Mouse (Mus musculus) 416B (cell line): ENCODE measurements around the gene Fancc.
"Not testable (repeated sequence)": the region's sequence is repeated elsewhere in the genome, so short reads cannot be mapped to it uniquely, and the experiment has no call there.

ENCODE experiments used
- DNase-seq: peaks from one replicate; pipeline ENCODE4 v3.0.0; 2011; ENCODE audit warnings: low read depth

Gene Fancc

DNA sequence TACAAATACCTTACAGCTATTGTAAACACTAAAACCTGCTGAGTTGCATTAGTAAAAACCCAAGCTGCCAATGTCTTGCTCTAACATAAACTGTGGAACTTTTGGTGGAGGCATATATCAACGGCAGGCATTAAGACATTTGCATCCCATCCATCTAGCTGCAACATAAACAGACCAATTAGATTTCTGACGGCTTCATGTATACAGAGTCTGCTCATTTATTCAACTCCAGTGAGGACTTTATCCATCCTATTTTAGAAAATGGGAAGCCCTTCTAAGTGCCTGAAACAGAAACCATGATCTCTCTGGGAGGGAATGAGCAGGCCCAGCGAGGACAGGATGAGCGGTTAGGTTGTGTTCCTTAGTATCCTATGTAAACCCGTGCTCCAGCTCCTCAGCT lies 18.5 kb upstream of the Fancc start:
- DNase-seq, result no peak

DNA sequence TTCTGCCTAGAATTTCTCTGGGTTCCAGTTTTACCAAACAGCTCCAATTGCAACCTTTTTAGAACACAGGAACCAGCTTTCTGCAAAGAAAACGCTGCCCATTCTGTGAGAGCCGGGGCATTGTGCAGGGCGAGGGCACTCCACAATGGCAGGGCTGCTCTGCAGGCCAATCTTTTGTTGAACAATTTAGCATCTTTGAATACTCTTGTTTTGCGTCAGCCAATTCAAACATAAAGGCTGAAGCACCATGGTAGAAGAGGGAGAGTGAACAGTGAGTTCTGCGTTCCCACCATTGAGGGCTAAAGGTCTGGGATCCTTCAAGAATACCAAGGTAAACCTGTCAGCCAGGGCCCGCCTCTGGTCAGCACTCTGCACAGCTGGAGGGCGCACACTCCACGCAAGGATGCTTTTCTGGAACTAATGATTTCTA lies 17.9 kb upstream of the Fancc start:
- no peak for DNase-seq

DNA sequence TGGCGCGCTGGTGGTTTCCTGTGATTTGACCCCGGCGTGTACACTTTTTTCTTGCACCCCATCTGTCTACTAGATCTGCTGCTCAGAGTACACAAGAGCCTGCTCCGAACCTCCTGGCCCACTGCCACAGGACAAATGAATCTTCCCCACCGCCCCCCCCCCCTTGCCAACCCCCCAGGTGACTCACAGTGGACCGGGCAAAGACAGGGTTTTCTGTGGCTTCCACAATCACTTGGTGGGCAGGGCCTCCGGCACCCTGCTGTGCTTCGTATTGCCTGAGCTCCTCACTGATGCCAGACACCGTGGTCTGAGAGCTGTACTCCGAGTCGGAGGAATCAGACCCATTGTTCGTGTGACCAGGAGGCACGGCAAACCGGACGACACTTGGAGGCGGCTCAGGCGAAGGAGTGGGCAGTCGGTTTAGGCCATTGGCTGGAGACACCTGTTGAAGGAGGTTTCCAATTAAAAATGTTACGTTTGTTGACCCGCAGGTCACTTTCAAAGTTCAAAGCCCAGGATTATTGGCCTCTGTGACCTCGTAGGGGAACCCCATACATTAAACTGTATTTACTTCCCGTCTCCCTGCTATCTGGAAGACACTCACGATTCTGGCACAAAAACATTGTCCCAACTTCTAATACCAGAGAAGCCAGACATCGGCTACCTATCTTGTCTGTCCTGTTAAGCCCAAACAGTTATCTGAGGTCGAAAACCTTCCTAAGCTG lies 16.5 kb upstream of the Fancc start:
- DNase-seq, result peak; percentile 52

DNA sequence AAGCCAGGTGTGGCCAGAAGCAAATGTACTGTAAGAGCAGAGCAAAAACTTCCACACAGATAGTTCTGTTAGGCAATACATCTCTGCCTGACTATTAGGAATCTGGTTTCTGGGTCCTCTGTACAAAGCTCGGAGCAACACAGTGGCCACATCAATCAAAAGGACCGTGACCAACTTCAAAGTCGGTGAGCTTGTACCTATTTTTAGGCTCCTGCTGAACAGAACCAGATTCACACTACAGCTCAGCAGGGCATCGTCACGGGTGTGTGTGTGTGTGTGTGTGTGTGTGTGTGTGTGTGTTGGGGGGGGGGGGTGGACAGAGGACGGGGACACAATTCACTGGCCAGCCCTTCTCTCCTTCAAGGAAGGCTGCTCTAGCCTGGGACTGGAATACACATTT lies 15.3 kb upstream of the Fancc start:
- no peak for DNase-seq

DNA sequence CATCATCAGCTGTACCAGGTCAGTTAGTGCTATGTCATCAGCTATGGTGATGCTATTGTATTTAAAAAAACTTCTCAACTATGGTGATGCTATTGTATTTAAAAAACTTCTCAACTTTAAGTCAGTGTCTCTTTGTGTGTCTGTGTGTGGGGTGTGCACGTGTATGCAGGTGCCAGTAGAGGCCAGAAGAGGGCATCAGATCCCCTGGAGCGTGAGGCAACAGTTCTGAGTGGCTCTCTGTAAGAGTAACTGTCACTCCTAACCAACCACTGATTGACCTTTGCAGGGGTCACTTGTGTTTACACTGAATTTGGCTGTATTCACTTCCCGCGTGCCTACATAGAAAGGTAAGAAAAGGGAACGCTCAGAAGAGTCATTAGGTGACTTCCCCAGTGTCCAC lies 10.7 kb upstream of the Fancc start:
- DNase-seq, result peak; percentile 29

DNA sequence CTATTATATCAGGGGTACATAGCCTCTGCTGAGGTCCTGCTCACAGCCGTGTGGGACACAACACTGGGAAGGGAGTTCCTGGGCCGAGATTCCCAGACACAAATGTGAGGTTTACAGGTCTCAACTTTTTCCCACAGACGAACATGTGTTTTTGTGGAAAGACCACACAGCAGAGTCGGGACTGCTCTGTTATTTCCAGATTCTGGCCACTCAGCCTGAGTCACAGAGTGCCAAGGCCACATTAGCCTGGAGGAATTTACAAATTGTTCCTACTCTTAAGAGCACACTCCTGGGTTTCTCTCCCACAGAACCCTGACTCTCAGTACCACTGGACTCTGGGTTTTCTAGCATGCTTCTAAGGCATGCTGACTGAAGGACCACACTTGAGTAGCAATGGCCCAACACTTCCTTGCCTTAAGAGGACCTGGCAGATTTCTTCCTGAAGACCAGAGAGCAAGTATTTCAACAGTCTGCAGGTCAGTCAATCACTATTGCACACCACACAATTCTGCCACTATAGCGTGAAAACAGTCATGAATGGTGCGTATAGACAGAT lies 10.0 kb upstream of the Fancc start:
- DNase-seq, result no peak

DNA sequence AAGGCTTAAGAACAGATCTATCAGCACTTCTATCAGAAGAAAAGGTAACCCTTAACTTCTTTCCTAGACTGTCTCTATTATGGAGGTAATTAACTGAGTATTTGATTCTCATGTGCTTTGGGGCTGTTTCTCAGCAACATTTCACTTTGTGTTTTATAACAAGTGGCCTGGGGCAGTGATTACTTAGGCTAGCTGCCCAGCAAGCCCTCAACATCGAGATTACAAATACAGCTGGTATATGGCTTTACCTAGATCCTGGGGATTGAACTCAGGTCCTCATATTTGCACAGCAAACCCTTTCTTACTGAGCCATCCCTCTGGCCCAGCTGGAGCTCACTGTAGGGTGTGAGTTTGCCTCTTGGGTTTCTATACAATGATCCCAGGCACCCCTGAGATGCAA lies 9.3 kb upstream of the Fancc start:
- DNase-seq, result no peak

DNA sequence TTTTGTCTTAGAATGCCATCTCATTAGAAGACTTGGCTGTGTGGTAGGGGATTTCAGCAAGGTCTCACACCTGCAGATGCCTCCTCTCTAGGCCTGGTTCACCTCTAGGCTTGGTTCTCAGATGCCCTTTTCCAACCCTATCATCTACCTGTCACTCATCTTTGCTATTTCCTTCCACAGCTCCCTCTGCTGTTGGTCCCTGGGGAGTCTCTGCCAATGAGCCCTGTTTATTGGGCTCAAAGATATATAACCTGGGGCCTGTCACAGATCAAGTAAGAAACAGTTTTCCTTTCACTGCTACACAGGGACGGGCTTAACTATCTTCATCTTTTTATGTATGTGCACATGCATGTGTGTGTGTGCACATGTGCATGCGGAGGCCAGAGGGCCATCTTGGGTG lies 5.3 kb upstream of the Fancc start:
- DNase-seq, result no peak

DNA sequence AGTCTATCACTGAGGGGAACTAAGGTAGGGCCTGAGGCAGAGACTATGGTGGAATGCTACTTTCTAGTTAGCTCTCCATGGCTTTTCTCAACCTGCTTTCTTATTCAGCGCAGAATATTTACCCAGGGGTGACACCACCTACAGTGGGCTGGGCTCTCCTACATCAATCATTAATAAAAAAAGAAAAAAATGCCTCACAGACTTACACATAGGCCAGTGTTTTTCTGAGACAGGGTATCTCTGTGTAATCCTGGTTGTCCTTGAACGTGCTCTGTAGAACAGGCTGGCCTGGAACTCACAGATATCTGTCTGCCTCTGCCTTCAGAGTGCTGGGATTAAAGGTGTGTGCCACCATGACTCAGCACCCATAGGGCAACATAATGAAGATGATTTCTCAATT lies 2.4 kb upstream of the Fancc start:
- DNase-seq, result no peak

DNA sequence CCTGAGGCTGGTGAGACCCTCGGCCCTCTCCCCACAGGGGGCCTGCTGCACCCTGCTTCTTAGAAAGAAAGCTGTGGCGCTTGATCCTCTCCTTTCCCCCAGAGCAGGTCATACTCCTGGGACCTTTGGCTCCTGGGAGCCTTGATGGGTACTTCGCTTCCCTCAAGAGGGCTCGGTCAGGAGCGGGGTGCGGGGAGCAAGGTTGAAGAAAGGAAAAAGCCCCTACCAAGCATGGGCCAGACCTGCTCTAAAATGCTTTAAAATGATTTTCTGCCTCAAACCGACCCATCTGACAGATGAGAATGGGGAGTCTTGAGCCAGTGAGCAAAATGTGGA lies 9.4 kb downstream of the Fancc start:
- DNase-seq, result no peak

DNA sequence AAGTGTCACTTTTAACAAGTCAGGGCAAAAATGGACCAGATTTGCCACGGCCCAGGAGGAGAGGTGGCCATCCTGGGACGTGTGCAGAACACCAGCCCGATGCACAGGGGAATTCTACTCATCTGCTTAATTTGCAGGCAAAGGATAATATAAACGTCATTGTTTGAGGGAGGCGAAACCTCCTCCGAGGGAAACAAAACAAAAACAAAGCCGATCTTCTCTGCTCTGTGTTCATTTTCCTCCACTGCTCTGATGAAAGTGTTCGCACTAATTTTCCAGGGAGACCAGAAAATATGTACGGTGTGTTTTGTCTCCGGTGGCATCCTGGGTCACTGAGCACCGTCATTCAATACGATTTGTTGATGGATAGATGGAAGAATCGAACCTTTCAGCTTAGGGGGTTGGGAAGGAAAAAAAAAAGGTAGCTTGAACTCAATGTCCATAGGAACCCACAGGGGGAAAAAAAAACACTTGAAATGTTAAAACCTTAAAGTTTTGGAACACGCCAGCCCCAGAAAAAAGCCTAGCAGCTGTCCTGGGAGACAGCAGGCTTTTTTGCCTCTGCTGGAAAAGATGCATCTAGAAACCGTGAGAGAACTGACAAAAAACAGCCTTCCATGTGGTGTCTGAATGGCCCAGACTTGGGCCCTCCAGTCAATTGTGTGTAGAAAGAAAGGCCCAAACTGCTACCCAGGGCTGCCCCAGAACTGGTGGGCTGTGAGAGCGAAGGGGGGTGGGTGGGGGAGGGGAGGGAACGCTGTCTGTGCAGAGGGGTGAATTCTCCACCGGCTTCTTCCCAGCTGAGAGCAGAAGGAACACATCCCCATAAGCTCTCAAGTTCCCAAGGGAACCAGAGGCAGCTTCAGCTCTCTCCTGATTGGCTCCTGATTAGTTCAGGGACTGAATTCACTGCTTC lies 10.0 kb downstream of the Fancc start:
- no peak for DNase-seq

DNA sequence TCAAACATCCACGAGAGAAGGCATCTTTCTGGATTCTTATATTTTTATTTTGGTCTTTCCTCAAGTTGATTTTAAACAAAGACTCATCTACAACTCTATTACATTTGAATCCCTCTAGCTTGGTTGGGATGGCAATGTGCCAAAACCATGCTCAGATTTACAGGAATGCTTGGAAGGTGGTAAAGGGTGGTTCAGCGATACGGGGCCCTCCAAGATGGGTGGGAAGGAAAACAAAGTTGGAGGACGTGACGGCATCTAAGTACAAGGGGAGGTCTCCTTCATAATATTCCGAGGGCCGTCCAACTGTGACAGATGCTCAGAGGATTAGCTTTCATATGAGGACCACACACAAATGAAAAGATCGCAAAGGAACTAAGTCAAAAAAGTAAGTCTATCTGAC lies 21.7 kb downstream of the Fancc start:
- DNase-seq, result no peak

DNA sequence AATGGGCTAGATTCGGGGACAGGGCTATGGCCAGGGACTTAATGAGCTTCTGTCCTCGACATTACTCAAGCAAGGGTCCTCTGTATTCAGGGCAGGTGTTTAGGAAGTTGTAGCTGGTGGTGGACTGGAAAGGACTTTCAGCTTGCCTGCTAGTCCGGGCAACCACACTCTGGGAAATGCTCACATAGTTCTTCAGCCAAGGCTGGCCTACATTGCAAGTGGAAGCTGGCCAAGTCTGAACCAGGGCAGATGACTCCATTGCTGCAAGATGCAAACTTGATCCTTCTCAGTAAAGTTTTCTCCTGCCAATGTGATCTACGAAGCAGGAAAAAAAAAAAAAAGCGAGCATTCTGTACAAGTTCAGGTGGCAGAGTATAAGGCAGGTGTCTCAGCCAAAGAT lies 44.2 kb downstream of the Fancc start:
- DNase-seq, result no peak

DNA sequence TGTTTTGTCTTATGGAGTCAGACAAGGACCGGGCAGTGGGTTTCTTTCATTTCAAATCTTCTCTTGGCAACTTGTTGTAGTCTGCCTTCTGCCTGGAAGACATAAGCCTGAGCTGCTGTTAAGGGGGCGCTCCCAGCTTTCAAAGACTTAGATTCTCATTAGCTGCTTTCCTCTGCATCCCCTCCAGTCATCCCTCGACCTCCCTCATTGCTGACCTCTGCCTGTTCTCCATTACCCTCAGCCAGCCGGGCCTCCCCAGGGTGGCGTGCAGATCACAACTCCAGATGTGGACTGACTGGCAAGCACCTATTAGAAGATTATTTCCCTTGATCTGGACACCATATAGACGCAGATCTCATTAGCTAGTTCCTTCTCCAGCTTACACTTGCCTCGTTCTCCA lies 45.9 kb downstream of the Fancc start:
- DNase-seq, result no peak

DNA sequence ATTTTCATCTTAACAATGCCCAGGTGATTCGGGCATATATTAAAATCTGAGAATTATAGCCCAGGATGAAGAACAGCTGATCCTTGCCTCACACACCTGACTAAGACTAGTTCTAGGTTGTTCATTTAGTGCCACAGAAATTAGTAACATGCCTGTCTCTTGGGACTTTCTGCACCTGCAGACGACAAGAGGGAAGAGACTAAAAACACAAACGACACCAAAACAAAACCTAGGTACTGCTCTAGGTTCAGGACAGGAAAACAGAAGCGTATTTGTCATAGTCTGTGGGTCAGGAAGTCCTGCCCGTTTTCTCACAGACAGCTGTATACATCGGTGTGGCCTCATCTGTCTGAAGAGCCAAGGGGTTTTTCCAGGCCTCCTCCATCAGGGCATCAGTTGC lies 51.7 kb downstream of the Fancc start:
- DNase-seq, result no peak

DNA sequence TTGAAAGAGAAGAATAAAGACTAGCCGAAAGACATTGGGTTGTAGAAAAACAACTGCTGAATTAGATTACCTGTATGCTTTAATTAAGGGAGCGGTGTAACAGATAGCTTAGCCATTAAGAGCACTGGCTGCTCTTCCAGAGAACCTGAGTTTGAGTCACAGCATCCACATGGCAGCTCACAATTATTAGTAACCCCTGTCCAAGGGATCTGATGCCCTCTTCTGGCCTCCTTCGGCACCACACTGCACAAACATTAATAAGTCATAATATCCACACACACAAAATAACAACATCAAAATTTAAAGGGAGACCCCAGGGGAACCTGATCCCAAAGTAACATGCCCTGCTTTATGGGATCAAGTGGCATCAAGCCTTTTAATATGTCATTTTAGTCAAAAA lies 64.3 kb downstream of the Fancc start:
- DNase-seq, result peak; percentile 75

DNA sequence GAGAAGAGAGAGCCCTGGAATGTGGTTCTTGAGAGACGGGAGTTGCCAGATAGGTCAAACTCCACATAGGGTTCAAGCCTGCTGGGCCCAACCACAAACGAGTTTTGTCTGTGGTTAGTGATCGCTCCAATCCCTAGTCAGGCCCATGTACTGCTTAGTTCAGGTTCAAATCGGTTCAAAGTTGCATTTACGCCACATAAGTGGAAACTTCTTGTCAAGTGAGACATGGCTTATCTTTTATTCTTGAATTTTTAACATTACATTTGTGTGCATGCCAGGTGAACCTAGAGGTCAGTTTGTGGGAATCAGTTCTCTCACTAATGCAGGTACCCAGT lies 65.3 kb downstream of the Fancc start:
- DNase-seq, result no peak

DNA sequence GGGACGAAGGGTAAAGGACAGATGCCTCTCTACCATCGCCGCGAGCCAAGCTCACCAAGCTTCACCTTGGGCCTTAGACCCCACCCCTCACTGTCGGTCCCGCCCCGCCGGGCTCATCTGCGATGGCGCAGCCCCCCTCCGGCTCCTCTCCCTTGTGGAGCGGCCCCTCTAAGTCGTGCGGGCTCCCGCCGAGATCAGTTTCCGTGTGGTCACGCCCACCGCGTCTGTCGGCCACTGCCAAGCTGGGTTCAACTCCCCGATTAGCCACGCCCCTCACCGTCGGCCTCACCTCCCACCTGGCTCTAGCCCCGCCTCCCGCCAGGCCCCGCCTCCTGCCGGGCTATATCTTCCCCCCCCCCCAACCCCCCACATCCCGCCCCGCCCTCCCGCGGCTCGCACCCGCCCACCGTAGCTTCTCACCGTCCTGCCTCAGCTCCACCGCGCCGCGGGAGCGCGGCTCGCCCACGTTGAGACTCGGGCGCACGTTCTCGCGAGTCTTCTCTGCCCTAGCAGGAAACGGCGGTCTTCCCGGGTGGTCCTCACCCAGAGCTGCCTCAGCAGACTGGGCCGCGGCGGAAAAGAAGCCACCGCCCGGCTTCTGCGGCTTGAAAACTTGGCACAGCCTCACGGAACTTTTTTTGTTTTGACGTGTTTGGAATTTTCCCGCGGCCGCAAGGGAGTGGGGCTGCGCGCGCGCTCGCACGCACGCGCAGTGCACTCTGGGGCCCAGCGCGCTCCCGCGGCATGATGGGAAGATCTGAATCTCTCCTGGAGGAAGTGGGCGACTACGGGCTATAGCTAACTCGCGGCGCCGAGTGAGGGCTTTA lies 65.8 kb downstream of the Fancc start:
- DNase-seq, result peak; percentile 99

DNA sequence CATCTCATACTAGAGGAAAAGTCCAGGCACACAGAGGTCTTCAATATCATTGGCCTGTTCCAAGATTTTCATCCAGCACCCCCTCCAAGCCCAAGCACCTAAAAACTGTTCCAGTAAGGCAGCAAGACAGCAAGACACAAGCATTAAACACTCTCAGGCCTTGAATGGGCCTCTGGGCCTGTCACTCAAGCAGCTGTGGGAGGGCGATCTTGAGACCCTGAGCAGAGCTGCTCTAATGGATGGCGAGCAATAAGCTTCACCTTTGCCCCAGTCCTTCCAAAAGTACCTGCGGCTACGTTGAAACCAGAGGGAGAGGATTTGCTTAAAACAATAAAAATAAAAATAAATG lies 66.4 kb downstream of the Fancc start:
- no peak for DNase-seq

DNA sequence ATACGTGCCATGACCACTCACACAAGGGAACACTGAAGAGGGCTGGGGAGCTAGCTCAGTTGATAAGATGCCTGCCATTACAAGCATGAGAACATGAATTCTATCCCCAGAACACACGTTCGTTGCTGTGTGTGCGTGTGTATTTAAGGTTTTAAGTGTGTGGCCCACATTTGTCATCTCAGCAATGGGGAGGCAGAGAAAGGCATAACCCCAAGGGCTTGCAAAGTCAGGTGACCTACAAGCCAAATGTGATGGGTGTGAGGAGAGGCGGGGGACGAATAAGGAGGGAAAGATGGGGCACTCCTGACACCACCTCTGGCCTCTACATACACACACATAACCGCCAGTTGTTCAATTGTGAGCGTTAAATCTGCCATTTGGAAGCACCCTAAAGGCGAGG lies 66.9 kb downstream of the Fancc start:
- no peak for DNase-seq

DNA sequence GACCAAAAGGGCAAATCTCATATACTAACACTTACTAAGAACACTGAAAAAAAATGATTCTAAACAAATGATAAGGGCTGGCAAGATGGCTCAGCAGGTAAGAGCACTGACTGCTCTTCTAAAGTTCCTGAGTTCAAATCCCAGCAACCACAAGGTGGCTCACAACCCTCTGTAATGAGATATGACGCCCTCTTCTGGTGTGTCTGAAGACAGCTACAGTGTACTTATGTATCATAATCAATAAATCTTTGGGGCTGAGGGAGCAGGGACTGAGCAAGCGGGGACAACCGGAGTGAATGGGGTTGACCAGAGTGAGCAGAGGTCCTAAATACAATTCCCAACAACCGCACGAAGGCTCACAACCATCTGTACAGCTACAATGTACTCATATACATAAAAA lies 68.9 kb downstream of the Fancc start:
- not testable (repeated sequence) for DNase-seq

DNA sequence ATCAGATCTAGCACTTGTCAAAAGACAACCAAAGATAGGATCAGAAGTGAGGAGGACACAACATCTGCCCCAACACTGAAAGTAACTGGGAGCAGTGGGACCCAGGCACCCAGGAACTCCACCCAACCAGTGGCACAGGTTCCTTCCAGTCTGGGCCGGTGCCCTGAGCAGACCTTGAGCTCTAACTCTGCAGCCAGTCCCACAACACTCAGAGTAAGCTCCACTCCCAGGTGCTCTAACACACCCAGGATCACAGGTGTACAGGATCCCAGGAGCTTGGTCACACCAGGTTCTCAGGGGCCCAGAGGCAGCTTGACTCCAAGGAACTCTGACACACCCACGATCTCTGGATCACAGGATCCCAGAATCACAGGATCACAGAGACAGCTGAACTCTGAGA lies 74.0 kb downstream of the Fancc start:
- DNase-seq, result no peak

DNA sequence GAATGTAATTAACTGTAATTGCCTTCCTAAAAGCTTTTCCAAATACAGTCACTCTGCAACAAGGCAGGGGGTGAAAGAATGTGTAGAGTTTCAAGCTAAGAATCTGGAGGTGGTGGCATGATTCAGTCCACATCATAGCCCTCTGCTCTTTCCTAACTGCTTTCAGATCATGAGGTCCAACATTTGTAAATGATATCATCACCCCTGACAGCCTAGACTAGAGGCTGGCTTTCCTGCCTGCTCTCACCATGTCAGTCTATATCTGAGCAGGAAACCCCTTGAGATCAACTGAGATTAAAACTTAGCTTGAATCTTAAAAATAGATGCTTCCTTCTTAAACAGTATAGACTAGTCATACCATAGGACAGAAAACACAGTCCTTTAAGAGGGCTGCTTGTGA lies 75.9 kb downstream of the Fancc start:
- DNase-seq, result peak; percentile 76
